Mouse (Mus musculus) thymus, postnatal 14 days (tissue): ENCODE measurements around the gene Rasal1.

Source experiments
- DNase-seq: peaks from one replicate; pipeline ENCODE4 v3.0.0; 2021

The Rasal1 gene

GRCm38 (mm10) chr5:120648569-120649373, at the start of gene Rasal1:
Rasal1 (plus strand) TSS chr5:120648812.
- DNase-seq: peak; percentile 95

GRCm38 (mm10) chr5:120599625-120600024, 49.0 kb upstream of the Rasal1 start:
- no peak for DNase-seq

- peak; percentile 38 for DNase-seq
Measured at GRCm38 (mm10) chr5:120600946-120601668, 47.5 kb upstream of the Rasal1 start.

- no peak for DNase-seq
Measured at GRCm38 (mm10) chr5:120602210-120602609, 46.4 kb upstream of the Rasal1 start.

- DNase-seq: no peak
Measured at GRCm38 (mm10) chr5:120603515-120603914, 45.1 kb upstream of the Rasal1 start.

- peak; percentile 90 for DNase-seq
Measured at GRCm38 (mm10) chr5:120604839-120605238, 43.8 kb upstream of the Rasal1 start.

GRCm38 (mm10) chr5:120605241-120605661, 43.4 kb upstream of the Rasal1 start:
- no peak for DNase-seq

- DNase-seq: peak; percentile 89
Measured at GRCm38 (mm10) chr5:120605688-120606087, 42.9 kb upstream of the Rasal1 start.

GRCm38 (mm10) chr5:120606590-120607200, 41.9 kb upstream of the Rasal1 start:
- DNase-seq: no peak

GRCm38 (mm10) chr5:120607335-120607734, 41.3 kb upstream of the Rasal1 start:
- no peak for DNase-seq

- no peak for DNase-seq
Measured at GRCm38 (mm10) chr5:120609246-120609775, 39.3 kb upstream of the Rasal1 start.

- DNase-seq: no peak
Measured at GRCm38 (mm10) chr5:120610906-120611305, 37.7 kb upstream of the Rasal1 start.

GRCm38 (mm10) chr5:120611416-120611815, 37.2 kb upstream of the Rasal1 start:
- DNase-seq: no peak

GRCm38 (mm10) chr5:120612442-120612821, 36.2 kb upstream of the Rasal1 start, which contains the start of the genes Rita1 and Ddx54:
Rita1 (minus strand) TSS chr5:120612589.
Ddx54 (plus strand) TSS chr5:120612739.
- peak; percentile 99 for DNase-seq

GRCm38 (mm10) chr5:120612822-120613604, 35.6 kb upstream of the Rasal1 start:
- DNase-seq: peak; percentile 100

GRCm38 (mm10) chr5:120615903-120616302, 32.7 kb upstream of the Rasal1 start:
- DNase-seq: peak; percentile 58

- no peak for DNase-seq
Measured at GRCm38 (mm10) chr5:120618778-120619177, 29.8 kb upstream of the Rasal1 start.

GRCm38 (mm10) chr5:120619201-120619600, 29.4 kb upstream of the Rasal1 start:
- peak; percentile 89 for DNase-seq

GRCm38 (mm10) chr5:120620375-120621077, 28.1 kb upstream of the Rasal1 start:
- peak; percentile 95 for DNase-seq

- peak; percentile 94 for DNase-seq
Measured at GRCm38 (mm10) chr5:120621078-120621765, 27.4 kb upstream of the Rasal1 start.

- DNase-seq: peak; percentile 44
Measured at GRCm38 (mm10) chr5:120621846-120622197, 26.8 kb upstream of the Rasal1 start.
